Mouse (Mus musculus) myocyte (in vitro differentiated cells): Measurements from ENCODE around the gene Lnx2.

Experiments used
- CEBPB ChIP-seq: IDR thresholded peaks from 2 replicates; pipeline ENCODE4 v1.6.1; 2011; ENCODE audit warnings: mild to moderate bottlenecking, moderate library complexity; ENCODE audit not compliant: poor library complexity, insufficient read depth, severe bottlenecking
- E2F4 ChIP-seq: IDR thresholded peaks from one replicate; pipeline ENCODE4 v1.6.1; 2011; ENCODE audit warnings: mild to moderate bottlenecking, control low read depth, moderate library complexity; ENCODE audit not compliant: insufficient read depth
- MAX ChIP-seq: IDR thresholded peaks from one replicate; pipeline ENCODE4 v1.6.1; 2011; ENCODE audit warnings: low read depth, mild to moderate bottlenecking, control low read depth
- MYOD1 ChIP-seq, 3 experiments: IDR thresholded peaks; one replicate each; pipeline ENCODE4 v1.6.1; 2011; ENCODE audit warnings: control low read depth in 2 of 3, low read depth in 2 of 3, mild to moderate bottlenecking in 2 of 3, moderate library complexity in 1 of 3; ENCODE audit not compliant: insufficient read length in 2 of 3, control insufficient read depth in 1 of 3
- MYOG ChIP-seq, 3 experiments: IDR thresholded peaks; one replicate each; pipeline ENCODE4 v1.6.1; 2011; ENCODE audit warnings: control low read depth in 2 of 3, low read depth in 2 of 3, mild to moderate bottlenecking in 2 of 3; ENCODE audit not compliant: insufficient read length in 2 of 3, control insufficient read depth in 1 of 3, insufficient read depth in 1 of 3
- POLR2A ChIP-seq: IDR thresholded peaks from one replicate; pipeline ENCODE4 v1.6.1; 2011; ENCODE audit warnings: low read depth, mild to moderate bottlenecking, control low read depth, moderate library complexity; ENCODE audit not compliant: insufficient read length
- POLR2AphosphoS2 ChIP-seq: IDR thresholded peaks from one replicate; pipeline ENCODE4 v1.6.1; 2011; ENCODE audit warnings: low read depth, control low read depth; ENCODE audit not compliant: insufficient read length
- REST ChIP-seq: IDR thresholded peaks from one replicate; pipeline ENCODE4 v1.6.1; 2011; ENCODE audit warnings: mild to moderate bottlenecking, control low read depth, moderate library complexity; ENCODE audit not compliant: insufficient read depth, insufficient read length
- SRF ChIP-seq: IDR thresholded peaks from one replicate; pipeline ENCODE4 v1.6.1; 2011; ENCODE audit warnings: low read depth; ENCODE audit not compliant: control insufficient read depth, insufficient read length
- TCF12 ChIP-seq: IDR thresholded peaks from one replicate; pipeline ENCODE4 v1.6.1; 2011; ENCODE audit warnings: mild to moderate bottlenecking, control low read depth; ENCODE audit not compliant: poor library complexity, insufficient read depth, severe bottlenecking
- TCF3 ChIP-seq: IDR thresholded peaks from one replicate; pipeline ENCODE4 v1.6.1; 2011; ENCODE audit warnings: low read depth, control low read depth; ENCODE audit not compliant: insufficient read length
- USF1 ChIP-seq: IDR thresholded peaks from one replicate; pipeline ENCODE4 v1.6.1; 2011; ENCODE audit warnings: low read depth, mild to moderate bottlenecking, control low read depth, moderate library complexity

GRCm38 (mm10) chr5:147003303-147003702, 73.1 kb downstream of the Lnx2 start:
- no peak for TF ChIP-seq POLR2AphosphoS2
- TF ChIP-seq TCF12: no peak
- TF ChIP-seq POLR2A: no peak
- no peak for TF ChIP-seq USF1
- no peak for TF ChIP-seq MAX
- TF ChIP-seq E2F4: no peak
- no peak for TF ChIP-seq SRF
- no peak for TF ChIP-seq TCF3
- no peak for TF ChIP-seq CEBPB
- TF ChIP-seq MYOG (IDR thresholded peaks at IDR 0.05; ENCODE audit: control insufficient read depth in 1 of 3, insufficient read depth in 1 of 3, insufficient read length in 2 of 3, low read depth in 2 of 3): no peak
- no peak for TF ChIP-seq MYOD1 (IDR thresholded peaks at IDR 0.05; ENCODE audit: control insufficient read depth in 1 of 3, insufficient read length in 2 of 3, low read depth in 2 of 3)
- no peak for TF ChIP-seq REST
